Mouse (Mus musculus): ENCODE measurements around the gene Arfgap3. TPM values are rescaled to one million over a fixed set of nuclear protein-coding genes. Genes with fewer than 3 reads are reported as not detected.
"Not testable (repeated sequence)": the region's sequence is repeated elsewhere in the genome, so short reads cannot be mapped to it uniquely, and the experiment has no call there.

Arfgap3 gene
- total RNA-seq (2021), result 10 to 100 TPM; 20.1 to 23.4 TPM

DNA sequence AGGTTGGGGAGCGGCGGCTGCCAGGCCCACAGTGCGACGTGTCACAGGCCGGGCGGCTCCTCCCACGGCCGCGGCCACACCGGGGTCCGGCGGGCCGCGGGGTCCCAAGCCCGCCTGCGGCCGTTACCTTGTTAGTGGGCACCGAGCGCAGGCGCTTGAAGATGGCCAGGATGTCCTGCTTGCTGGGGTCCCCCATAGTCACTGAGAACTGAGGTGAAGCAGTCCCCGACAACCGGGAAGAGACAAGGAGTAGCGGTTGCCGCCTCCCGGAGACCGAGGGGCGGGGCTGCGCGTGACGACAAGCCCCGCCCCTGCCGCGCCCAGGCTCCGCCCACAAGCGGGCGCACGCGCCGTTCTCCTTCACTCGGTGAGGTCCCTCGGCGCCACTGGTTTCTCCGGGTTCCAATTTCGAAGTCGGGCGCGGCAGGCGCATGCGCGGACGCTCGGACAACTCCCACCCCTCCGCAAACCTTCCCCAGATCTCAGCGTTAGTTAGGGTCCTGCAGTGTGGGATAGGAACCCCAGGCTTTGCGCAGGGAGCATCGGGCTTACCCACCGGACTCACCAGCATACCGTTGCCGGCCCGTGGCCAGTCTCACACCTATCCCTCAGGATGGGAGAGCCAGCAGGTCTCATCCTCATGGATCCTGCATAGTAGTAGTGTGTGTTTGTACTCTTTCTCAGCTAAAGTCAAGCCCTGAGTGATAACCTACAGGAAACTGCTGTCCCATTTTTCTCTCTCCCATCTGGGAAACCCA is at the start of gene Arfgap3:
Gene Arfgap3 (minus strand): TSS at position 294 of the 758 bp plus-strand sequence.
- intact Hi-C loops (cut with DNase I), result loop anchor here (10.0 kb wide), 1 partner anchor 135 kb away; no protein-coding TSS in a partner anchor
- DNase-seq (ENCODE audit: extremely low spot score in 1 of 2, low spot score in 2 of 2), result peak; percentile 92 to 95

DNA sequence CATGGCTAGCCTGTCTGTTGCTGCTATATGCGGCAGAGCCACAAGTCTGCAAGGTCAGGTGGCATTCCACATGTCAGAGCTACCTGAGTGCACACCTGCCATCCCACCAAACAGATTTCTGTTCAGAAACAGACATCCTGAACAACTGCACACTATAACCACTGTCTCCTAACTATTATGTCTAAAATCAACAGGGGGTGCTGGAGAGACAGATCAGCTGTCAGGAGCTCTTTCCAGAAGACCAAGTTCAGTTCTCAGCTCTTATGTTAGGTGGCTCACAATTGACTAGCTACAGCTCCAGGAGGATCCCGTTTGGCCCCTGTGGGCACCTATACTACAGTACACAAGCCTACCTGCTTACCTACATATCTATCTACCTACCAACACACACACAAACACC is 42.7 kb upstream of the Arfgap3 start:
- no peak for DNase-seq (ENCODE audit: extremely low spot score in 1 of 2, low spot score in 2 of 2)
- intact Hi-C loops (cut with DNase I), result no loop called here

DNA sequence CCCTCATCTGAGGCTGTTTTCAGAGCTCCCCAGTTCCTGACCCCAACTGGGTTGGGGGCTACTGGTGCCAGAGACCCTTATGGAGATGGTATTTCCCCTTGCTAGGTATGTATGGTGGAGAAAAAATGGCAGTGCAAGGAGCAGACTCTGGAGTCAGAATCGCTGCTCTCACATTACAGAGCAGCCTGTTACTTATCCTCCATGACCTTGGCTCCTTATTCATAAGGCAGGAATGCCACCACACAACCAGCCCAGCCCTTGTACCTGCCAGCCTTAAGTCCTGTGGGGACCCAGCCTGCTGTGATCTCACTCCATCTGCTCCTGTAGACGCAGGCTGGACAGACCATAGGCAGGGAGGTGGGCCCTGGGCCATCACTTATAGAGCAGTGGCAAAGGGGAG is 37.9 kb upstream of the Arfgap3 start:
- intact Hi-C loops (cut with DNase I), result loop anchor here (5.0 kb wide), 1 partner anchor 129 kb away; no protein-coding TSS in a partner anchor
- DNase-seq (ENCODE audit: extremely low spot score in 1 of 2, low spot score in 2 of 2), result no peak

DNA sequence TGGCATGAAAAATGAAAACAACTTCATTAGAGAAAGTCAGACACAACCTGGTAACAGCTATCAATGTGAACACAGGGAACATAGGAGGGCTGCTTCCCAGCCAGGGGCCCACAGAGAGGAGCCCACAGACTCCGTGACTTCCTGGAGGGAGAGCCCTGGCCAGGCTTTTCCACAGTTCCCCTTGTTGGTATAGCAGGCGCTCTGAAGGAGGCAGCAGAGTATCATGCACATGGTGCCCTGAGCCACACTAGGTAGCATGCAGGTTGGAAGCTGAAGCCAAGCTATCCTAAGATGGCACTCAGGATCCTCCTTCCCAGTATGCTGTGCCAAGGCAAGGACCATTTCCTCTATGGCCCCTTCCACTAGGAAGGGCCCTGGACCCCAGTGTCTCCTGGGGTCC is 33.6 kb upstream of the Arfgap3 start:
- intact Hi-C loops (cut with DNase I), result no loop called here
- DNase-seq (ENCODE audit: extremely low spot score in 1 of 2, low spot score in 2 of 2), result no peak

DNA sequence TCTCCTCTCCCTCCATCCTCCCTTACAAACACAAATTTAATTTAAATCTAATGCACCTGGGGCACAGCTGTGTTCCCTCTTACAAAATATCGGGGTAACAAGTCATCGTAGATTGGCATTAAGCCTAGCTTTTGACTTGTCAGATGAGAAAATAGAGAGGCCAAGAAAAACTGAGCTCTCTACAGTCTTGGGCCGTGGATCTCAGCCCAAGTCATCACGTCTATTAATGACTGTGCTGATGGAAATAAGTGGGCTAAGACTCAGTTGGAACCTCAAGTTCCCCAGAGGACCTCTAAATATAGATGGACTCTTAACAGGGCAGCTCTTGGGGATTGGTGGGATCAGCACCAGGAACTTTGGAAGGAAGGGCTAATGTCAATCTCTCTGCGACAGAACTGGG is 33.1 kb upstream of the Arfgap3 start:
- intact Hi-C loops (cut with DNase I), result no loop called here
- DNase-seq (ENCODE audit: extremely low spot score in 1 of 2, low spot score in 2 of 2), result no peak

DNA sequence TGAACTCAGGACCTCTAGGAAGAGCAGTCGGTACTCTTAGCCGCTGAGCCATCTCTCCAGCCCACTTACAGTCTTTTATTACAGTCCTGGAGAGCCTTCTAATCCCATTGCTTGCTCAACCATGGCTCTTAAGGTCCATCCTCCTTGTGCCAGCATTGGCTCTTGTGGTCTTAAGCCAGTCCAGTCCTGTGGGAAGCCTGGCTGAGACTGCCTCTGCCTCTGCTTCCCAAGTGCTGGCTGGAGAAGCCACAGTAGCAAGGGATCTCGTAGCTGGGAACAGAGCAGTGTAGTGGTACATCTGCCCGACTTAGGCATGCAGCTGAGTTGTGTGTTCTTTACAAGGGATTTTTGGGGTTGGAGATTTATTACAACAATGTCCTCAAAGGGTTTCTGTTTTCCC is 32.4 kb upstream of the Arfgap3 start:
- intact Hi-C loops (cut with DNase I), result no loop called here
- DNase-seq (ENCODE audit: extremely low spot score in 1 of 2, low spot score in 2 of 2), result no peak

- intact Hi-C loops (cut with DNase I), result no loop called here
- DNase-seq (ENCODE audit: extremely low spot score in 1 of 2, low spot score in 2 of 2), result no peak
Measured at GRCm38 (mm10) chr15:83377153-83377552, 27.1 kb upstream of the Arfgap3 start.

DNA sequence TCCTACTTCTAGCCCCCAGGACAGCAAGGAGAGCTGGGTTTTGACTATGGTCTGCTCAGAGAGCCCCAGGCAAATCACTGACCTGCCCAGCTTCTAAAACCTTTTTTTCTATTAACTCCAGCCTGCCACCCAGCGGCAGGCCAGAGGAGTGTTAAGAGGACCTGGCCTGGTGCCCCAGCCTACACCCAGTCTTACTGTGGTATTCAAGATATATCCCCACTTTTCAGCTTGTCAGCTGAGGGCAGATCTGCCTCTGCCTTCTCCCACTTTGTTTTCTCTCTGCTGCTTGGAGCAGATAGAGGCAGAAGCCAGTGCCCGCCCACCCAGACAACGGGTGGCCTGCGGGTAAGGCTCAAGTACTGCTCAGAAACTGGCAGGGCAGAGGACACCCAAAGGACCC is 25.1 kb upstream of the Arfgap3 start:
- intact Hi-C loops (cut with DNase I), result no loop called here
- DNase-seq (ENCODE audit: extremely low spot score in 1 of 2, low spot score in 2 of 2), result peak in 1 of 2 experiments; percentile 68

DNA sequence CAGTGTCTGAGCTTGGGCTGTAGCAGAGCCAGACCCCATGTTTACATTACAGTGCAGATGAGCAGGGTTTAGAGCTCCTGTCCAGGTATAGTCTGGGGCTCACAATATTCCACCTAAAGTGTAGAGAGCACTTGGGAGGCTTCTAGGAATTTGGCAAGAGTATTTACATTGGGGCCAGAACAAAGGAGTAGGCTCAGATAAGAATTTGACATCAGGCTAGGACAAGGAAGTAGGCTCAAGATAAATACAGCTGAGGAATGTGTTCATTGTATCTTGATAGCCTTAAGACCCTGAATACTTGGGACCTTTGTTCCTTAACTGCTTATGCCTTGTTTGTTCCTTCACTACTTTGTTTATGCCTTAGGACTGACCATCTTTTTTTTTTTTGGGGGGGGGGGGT is 24.0 kb upstream of the Arfgap3 start:
- no peak for DNase-seq (ENCODE audit: extremely low spot score in 1 of 2, low spot score in 2 of 2)
- intact Hi-C loops (cut with DNase I), result no loop called here

DNA sequence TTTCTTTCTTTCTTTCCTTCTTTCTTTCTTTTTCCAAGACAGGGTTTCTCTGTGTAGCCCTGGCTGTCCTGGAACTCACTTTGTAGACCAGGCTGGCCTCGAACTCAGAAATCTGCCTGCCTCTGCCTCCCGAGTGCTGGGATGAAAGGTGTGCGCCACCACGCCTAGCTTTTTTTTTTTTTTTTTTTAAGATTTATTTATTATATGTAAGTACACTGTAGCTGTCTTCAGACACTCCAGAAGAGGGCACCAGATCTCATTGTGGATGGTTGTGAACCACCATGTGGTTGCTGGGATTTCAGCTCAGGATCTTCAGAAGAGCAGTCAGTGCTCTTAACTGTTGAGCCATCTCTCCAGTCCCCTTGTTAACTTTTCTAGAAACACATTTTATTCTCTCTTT is 18.7 kb upstream of the Arfgap3 start:
- DNase-seq (ENCODE audit: extremely low spot score in 1 of 2, low spot score in 2 of 2); intact Hi-C loops (cut with DNase I): not testable (repeated sequence)

- intact Hi-C loops (cut with DNase I), result no loop called here
- no peak for DNase-seq (ENCODE audit: extremely low spot score in 1 of 2, low spot score in 2 of 2)
Measured at GRCm38 (mm10) chr15:83368261-83368660, 18.2 kb upstream of the Arfgap3 start.

DNA sequence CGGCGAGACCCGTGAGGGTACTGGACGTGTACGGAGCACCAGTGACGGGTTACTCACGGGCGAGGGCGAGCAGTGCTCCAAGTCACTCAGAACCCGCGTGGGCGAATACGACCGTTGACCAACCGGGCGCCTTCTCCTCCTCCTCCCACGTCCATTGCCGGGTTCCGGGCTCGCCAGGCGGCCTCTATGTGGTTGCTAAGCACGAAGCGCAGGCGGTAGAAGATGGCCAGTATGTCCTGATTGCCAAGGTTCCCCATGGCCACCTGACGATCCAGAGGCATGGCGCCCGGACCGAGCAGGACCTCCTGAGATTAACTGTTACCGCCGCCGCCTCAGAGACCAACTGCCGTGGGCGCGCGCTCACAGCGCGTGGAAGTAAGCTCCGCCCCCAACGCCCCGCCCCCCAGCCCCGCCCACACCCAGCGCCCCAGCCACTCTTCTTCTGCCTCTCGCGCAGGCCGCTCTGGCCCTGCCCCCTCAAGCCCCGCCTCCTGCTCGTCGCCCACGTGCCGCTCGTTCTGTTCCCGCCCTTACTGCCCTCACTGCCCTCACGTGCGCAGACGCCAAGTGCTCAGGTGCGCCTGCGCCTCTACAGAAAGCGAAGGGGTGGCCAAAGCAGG is 17.0 kb upstream of the Arfgap3 start:
- DNase-seq (ENCODE audit: extremely low spot score in 1 of 2, low spot score in 2 of 2), result peak; percentile 20 to 90
- intact Hi-C loops (cut with DNase I), result no loop called here

GRCm38 (mm10) chr15:83365697-83366096 is 15.7 kb upstream of the Arfgap3 start:
- intact Hi-C loops (cut with DNase I), result no loop called here
- no peak for DNase-seq (ENCODE audit: extremely low spot score in 1 of 2, low spot score in 2 of 2)

GRCm38 (mm10) chr15:83364194-83364593 is 14.1 kb upstream of the Arfgap3 start:
- DNase-seq (ENCODE audit: extremely low spot score in 1 of 2, low spot score in 2 of 2), result no peak
- intact Hi-C loops (cut with DNase I), result no loop called here

DNA sequence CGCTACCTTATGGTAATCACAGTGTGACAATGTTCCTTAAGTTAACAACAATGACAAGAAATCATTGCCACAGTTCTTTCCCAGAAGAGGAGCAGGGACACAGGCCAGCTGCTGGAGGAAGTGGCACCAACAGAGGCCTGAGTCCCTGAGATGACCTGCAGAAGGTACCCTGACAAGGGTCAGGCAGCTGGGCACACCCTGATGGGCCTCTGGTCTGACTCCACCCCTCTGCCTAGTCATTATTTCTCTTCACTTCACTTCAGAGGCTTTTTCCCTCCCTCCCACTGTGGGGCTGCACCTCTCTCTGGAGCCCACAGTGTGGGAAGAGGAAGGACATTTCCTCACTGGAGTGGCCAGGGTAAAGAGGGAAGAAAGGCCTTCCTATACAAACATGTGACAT is 12.8 kb upstream of the Arfgap3 start:
- DNase-seq (ENCODE audit: extremely low spot score in 1 of 2, low spot score in 2 of 2); intact Hi-C loops (cut with DNase I): not testable (repeated sequence)

GRCm38 (mm10) chr15:83360899-83361298 is 10.9 kb upstream of the Arfgap3 start:
- DNase-seq (ENCODE audit: extremely low spot score in 1 of 2, low spot score in 2 of 2); intact Hi-C loops (cut with DNase I): not testable (repeated sequence)

GRCm38 (mm10) chr15:83360140-83360539 is 10.1 kb upstream of the Arfgap3 start:
- no peak for DNase-seq (ENCODE audit: extremely low spot score in 1 of 2, low spot score in 2 of 2)
- intact Hi-C loops (cut with DNase I), result no loop called here

DNA sequence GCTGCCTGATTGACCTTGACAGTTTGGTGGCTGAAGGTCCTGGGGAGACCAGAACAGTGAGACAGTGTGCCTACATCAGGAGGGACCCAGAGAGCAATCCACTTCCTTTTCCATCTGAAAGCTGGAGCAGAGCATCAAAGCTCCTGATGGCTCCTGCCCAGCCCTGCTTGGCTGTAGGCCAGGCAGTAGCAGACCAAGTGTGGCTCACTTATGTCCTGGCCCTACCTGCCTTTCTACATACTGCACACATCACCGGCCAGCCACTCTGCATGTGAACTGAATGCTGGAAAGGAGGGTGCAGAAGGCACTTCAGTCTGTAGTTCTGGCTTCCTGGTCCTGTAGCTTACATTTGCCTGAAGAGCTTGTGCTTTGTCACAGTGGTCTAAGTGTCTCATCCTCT is 8.4 kb upstream of the Arfgap3 start:
- intact Hi-C loops (cut with DNase I), result no loop called here
- DNase-seq (ENCODE audit: extremely low spot score in 1 of 2, low spot score in 2 of 2), result no peak

GRCm38 (mm10) chr15:83351546-83351945 is 1.5 kb upstream of the Arfgap3 start:
- intact Hi-C loops (cut with DNase I), result no loop called here
- DNase-seq (ENCODE audit: extremely low spot score in 1 of 2, low spot score in 2 of 2), result no peak

- DNase-seq (ENCODE audit: extremely low spot score in 1 of 2, low spot score in 2 of 2), result no peak
- intact Hi-C loops (cut with DNase I), result no loop called here
Measured at GRCm38 (mm10) chr15:83350859-83351258, 812 bp upstream of the Arfgap3 start.

All from left cerebral cortex, postnatal 10 days (tissue).